Mouse (Mus musculus): ENCODE measurements around the gene Btrc. TPM values are rescaled to one million over a fixed set of nuclear protein-coding genes. Genes with fewer than 3 reads are reported as not detected.

Btrc gene
- total and polyA plus RNA-seq, 3 experiments = 10.5 to 34.8 (median 31.7) TPM

DNA sequence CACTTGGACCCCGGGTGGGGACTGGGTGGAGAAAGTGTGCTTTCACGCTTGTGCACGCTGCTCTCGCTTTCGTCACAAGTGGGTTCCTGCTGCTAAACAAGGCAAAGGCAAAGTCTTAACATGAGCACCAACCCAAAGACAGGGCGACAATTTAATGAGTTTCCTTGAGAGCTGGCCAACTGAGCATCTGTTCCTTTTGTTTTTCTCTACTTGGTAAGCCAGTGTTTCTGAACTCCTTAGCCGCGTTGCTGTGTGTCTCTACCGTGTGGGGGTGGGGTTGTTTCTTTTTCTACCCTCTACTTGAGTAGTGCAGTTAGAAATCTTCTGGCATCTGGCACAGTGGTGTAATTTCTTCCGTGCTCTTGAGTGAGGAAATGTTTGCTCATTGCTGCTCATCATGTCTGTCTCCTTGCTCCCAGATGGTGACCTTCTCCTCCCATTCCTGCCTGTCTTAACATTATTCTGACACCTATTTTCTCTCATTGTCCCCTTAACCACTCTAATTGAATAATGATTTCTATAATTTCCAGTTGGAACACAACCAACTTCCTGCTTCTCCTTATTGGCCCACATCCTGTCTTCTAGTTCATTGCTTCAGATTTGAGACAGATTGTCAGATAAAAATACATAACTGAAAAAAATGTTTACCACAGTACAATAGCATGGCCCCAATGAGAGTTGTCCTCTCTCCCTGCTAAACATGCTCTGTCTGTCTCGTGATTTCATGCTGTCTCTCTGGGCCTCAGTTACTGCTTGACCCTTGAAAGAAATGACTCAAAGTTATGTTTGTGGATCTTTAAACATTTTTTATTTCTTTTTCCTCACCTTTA, 109.4 kb downstream of the Btrc start:
- DNase-seq = no peak

DNA sequence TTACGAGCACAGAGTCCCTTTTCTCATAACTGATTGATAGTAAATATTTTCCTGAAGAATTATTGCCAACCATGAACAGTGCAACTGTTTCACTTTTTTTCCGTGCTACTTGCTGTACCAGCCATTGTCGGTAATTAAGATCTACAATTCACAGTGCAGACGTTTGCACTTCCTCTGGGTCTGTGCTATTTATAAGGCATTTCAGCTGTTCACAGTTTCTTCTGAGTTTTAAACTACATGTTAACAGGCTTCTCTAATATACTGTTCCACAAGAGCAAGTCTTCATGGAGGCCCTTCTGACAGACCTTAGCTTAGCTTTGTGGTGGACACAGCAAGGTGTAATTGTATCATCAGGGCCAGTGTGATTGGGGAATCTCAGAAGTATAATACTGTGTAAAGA, 111.2 kb downstream of the Btrc start:
- DNase-seq = no peak

DNA sequence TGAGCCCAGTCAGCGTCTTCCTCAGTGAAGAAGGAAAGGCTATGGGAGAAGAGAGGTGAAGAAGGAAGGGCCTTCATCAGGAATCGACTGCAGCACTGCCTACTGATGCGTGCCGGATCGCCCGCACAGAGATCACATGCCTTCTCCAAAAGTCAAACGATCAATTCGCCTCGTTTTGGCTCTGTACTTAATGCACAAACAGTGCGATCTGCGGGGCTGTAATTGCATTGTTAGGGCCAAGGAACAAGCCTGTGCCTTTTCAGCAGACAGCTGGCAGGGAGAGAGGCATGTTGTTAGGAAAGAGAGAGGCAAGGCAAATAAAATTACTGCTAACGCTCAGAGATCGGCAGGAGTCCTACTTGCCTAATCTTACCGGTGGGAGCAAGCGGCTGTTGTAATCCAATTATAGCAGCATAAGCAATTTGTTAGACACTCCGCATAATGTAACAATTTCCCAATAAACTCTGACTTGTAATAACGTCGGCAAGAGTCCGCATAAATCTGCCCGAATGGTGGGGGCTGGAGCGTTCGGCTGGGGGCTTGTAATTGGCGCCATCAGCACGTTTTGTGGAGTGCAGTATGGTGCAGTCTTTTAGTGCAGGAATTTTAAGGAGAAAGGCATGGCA, 112.5 kb downstream of the Btrc start:
- no peak for DNase-seq

DNA sequence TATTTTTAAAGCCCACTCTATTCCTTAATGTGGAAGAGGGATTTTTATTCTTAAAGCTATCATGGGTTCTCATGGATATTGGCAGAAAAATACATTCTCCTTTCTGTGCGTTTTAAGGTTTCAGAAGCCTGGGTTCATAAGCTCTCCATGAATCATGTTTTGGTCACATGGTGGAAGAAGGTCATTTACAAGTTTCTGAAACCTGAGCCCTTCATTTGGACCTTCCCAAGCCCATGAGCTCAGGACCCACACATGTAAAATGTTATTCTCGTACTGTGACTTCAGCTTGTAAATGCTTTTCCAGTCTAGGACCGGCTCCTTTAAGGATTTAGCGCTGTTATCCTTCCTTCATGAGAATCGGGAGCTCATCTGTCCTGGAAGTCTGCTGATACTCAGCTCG, 116.0 kb downstream of the Btrc start:
- no peak for DNase-seq

DNA sequence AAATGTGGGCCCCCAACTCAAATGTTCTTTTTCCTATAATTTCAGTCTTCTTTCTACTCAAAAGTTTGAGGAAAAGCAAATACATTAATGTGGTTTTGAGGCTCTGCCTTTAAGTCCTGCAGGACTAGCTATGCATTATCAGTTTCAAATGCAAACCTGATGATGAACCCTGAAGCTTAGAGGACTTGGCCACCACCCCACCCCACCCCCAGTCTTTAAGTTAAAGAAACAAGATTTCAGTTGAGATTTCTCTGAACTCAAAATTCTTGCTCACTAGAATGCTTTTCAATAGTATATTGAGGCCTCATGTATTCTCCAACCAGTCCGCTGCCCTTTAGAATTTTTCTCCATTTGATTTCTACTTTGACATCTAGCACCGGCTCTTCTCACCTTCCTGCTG, 117.0 kb downstream of the Btrc start:
- DNase-seq = no peak

DNA sequence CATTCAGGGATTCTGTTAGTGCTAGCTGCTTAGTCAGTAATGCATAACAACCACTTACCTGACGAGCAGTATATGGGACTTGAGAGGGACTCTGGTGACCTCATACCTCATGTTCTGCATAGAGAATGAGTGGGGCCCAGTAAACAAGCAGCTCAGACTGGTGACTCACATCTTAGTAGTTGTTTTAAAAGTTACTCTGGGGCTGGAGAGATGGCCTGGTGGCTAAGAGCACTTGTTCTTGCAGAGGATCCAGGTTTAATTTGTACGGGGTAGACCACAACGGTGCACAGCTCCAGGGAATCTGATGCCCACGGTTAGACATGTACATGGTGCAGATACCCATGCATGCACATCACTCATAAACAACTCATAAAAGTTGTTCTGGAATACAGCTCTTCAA, 117.4 kb downstream of the Btrc start:
- DNase-seq = peak; percentile 33

- DNase-seq = no peak
Observed at GRCm38 (mm10) chr19:45483470-45483869, 119.9 kb downstream of the Btrc start.

DNA sequence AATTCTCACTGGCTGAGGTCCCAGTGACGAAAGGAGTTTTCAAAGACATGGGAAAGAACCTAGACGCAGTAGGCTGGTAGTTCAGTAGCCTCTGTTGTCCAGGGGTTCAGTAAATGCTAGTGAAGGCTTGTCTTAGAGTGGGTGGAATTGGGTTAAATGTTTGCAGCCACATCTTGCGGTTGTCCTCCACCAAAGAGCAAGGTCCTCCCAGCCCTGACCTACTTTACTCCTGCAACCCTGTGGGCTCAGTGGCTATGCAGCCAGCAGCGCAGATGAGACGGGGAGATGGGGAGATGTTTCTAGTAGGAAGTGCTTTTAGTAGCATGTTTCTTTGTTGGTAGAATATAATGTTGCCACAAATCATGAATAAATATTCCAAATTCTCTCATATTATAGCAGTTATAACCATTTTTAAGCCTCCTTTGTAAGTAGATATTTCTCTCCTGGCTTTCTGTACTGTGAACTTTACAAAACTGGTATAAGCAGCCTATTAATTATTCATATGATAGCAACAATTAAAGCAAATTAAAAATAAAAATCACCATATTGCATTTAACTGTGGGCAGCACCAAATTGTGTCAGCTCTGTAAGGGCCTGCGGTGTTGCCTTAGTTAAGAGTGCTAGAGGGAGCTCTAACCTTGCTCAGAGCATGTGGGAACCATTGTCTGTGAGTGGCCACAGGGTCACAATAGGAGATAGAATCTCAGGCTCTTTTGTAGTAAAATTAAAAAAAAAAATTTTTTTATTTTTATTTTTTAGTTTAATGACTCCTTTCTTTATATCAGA, 122.9 kb downstream of the Btrc start:
- DNase-seq = peak; percentile 84

DNA sequence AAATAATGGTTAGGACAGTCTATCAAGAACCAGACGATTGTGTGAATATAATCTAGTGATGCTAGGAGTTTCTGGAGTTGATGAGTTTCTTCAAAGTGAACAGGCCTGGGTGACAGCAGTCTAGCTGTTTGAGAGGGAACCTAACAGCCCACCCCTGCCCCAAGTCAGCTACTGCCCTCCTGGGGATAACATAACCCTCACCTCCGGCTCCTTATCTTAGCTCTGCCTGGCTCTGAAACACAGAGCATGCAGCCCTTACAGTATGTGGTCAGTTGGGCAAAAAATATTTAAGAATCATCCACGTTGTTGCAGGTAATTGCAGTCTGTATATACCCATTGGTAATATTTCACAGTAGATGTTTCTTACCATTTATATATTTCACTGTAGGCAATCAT, 123.5 kb downstream of the Btrc start:
- DNase-seq = no peak

DNA sequence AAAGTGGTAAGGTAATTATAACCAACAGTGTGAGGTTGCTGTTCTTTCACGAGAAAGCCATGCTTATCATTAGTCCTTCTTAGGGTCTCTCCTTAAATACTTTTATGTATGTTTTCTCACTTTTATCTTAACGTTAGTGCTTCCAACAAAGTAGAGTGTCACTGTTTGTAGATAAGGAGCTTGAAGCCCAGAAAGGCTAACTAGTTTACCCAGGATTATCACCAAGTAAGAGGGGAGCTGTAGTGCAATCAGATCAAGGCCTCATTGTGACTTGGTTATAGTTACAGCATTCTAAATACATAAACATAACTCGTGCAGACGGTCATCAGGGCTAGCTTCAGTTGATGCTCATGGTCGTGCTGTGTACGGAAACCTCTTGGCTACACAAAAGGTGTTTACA, 126.4 kb downstream of the Btrc start:
- no peak for DNase-seq

GRCm38 (mm10) chr19:45491246-45491645, 127.7 kb downstream of the Btrc start:
- DNase-seq = no peak

DNA sequence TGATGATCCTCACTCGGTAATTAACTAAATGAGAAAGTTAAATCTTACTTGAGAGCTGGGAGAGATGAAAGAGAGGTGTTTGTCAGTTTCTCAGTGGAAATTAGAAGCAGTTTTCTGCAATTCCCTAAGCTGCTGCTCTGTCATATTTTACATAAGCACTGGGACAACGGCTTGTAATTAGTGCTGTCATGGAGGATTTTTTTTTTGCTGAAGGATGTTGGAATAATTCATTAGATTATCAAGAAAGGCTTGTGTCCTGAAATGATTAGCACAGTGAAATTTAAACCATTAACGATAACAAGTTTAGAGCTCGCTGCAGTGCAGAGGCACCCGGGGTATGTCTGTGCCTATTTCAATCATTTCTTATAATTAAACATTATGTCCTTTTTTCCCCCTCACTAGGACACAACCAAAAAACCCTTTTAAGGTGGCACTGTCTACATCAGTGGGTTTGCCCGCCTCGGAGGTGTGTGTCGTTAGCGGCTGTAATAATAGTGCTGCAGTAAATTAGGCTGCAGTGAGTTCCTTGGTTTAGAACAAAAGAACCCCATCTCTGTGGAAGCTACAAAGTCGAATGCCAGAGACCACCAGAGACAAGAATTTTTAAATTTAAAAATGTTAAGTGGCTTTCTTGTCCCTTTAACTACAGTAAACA, 130.7 kb downstream of the Btrc start:
- DNase-seq = no peak

DNA sequence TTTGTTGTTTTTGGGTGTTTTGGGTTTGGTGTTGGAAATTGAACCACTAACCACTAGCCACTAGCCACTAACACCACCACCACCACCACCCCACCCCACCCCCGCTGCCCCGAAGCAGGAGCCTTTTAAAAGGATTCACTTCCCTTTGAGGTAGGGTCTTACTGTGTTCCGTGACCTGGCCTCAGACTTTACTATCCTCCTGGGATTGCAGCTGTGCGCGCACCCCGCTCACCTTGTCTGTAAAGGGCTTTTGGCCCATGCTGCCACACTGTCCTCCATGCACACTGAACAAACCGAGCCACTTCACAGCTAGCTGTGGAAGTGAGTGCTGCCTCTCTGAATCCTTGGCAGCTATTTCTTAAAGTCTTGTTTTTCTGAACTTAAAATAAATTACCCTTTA, 141.9 kb downstream of the Btrc start:
- DNase-seq = no peak

- no peak for DNase-seq
Observed at GRCm38 (mm10) chr19:45507531-45507930, 144.0 kb downstream of the Btrc start.

DNA sequence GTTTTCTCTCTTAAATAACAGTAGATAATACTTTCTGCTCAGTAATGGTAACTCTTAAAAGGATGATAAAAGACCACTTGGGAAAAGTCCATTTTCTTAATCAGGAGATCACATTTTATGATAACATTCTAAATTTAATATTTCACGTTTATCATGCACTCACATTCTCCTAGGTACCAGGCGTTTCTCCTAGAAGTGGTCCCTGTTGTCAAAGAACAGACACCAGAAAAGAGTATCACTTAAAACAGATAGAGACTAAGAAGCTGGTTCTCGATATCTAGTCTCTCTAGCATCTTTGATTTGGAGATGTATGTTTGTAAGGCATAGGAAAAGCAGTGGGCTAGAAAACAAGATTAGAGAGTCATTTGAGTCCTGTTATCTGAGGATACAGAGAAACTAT, 147.1 kb downstream of the Btrc start:
- no peak for DNase-seq

- no peak for DNase-seq
Observed at GRCm38 (mm10) chr19:45511406-45511805, 147.9 kb downstream of the Btrc start.

DNA sequence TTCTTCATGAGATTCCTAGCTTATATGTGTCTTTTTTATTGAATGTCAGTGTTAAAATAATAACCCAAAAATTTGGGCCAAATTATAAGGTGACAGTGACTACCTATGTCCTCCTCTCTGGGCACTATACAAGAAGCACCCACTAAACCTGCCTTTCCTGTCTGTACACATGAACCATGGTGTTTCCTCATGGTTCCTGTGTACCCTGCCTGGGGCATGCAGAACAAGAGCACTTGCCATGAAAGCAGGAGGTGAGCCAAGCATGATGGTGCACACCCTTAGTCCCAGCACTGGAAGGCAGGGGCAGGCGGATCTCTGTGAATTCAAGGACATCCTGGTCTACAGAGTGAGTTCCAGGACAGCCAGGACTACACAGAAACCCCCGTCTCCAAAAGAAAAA, 151.8 kb downstream of the Btrc start:
- DNase-seq = no peak

DNA sequence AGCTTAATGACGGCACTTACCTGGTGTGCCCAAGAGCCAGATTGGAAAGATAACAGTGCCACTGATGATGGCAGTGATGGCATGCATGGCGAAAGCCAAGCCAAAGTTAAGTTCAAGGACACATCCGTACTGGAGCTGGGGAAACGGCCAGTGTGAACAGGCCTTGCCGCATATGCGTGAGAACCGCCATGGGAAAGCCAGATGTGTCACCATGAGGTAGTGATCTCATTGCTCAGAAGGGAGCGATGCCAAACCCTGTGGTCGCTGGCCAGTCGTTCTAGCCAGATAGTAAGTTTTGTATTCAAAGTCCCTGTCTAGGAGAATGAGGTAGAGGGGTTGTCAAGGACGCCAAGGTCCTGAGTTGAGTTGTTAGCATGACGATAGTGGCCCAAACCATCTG, 152.7 kb downstream of the Btrc start:
- DNase-seq = peak; percentile 66

DNA sequence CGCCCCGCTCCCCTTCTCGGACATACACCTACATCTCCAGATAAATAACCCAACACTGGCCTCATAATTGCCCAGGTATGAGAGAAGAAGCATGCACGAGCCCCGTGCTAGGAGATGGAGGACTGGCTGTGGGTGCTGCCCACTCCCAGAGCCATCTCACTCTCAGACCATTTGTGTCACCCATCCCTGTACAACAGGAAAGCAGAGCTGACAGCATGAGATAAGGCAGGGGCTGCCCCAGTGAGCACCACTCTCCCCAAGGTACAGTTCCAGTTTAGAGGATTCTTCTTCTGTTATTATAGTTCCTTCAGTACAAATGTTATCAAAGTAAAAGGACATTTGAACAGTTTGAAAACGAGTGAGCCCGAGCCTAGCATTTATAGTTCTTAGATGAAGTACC, 163.8 kb downstream of the Btrc start:
- DNase-seq = no peak

- no peak for DNase-seq
Observed at GRCm38 (mm10) chr19:45527931-45528534, 164.5 kb downstream of the Btrc start.

GRCm38 (mm10) chr19:45529294-45529693, 165.8 kb downstream of the Btrc start:
- DNase-seq = no peak
